Mouse (Mus musculus): ENCODE measurements around the gene Slc35b2. TPM values are rescaled to one million over a fixed set of nuclear protein-coding genes. Genes with fewer than 3 reads are reported as not detected.

The Slc35b2 gene
- polyA plus RNA-seq, 1 experiment: 66.2 TPM

DNA sequence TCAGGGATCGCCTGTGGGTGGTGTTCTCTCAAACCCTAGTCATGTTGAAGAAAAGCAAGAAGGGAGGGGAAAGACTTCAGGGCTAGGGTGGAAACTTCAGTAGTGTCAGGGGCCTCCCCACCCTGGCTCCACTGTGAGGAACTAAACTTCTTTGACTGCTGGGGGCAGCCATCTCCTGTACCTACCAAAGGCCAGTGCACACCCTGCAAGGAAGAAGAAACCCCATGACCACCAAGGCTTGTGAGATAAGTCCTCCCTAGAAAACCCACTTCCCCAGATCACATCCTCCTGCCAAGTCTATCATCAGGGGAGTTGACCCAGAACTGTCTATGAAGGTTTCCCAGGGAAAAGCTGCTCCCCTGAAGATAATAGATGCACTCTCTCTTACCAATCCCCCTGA is 9.3 kb upstream of the Slc35b2 start:
- no peak for TF ChIP-seq GATA1 (IDR thresholded peaks at IDR 0.05; ENCODE audit: low read length)

DNA sequence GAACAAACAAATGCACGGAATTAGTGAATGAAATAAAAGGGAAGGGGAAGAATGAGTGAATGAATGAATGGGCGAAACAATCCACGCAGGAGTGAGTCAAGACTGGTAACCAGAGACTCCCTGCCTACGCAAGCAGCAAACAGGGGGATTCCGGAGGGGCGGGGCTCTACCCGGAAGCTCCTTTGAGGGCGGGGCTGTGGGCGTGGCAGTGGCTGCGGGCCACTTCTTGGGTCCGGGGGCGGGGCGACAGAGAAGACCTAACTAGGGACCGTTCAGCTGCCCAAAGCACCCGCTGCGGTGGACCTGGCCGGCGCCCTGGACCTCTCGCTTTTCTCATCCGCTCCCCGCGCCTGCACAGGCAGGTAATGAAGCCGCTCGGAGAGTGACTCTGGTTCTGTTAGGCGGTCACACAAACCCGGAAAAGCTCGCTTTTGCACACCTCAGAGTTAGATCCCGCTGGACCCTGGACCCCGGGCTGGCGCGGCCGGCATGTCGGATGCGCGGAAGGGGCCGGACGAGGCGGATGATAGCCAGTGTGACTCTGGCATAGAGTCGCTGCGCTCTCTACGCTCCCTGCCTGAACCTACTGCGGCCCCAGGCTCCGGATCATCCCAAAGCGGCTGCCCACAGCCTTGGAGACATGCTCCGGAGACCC is 8.1 kb upstream of the Slc35b2 start, which contains the start of gene Nfkbie:
Gene Nfkbie (plus strand): TSS at position 252 of the 655 bp plus-strand sequence.
- TF ChIP-seq GATA1 (IDR thresholded peaks at IDR 0.05; ENCODE audit: low read length): no peak

DNA sequence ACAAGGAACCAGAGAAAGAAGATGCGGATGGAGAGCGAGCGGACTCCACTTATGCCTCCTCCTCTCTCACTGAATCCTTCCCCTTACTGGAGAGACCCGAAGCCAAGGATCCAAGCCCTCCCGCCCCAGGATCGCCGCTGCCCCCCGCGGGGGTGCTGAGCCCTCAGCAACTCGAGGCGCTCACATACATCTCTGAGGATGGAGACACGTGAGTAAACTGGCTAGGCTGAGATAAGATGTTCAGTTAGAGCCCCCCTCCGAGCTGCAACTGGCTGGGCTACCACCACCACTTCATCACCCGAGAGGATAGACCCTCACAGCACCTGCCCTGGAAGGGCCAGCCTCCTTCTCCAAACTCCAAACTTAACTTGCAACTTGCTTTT is 7.6 kb upstream of the Slc35b2 start:
- no peak for TF ChIP-seq GATA1 (IDR thresholded peaks at IDR 0.05; ENCODE audit: low read length)

DNA sequence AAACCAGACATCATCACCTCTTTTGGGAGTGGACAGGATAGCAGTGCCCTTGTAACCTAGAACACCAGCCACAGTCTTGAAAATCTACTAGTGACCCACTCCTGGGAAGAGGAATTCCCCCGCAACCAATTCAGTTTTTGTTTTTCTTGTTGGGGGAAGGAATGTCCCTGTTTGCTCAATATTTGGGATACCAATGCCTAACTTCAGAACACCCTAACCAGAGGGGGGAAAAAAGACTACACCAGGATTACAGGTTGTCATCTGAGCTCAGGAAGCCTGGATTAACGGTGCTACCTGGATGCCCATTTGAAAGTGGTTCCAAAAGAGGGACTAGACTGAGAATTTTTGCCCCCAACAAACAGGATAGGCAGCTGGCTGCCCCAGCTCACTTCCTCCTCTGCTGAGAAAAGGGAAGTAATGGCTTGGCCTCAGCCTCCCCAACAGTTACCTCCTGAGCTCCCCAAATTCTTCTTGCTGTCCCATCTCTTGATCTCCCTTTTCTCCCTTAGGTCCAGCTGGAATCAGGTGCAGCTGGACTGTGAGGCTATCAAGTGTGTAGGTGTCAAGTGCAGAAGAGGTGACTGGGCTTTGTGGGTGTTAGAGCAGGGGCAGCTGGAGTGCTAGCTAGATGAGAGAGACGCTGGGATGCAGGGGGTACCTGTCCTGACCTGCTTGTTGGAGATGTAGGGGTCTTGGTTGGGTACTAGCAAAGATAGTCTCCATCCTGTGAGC is 7.0 kb upstream of the Slc35b2 start:
- TF ChIP-seq GATA1 (IDR thresholded peaks at IDR 0.05; ENCODE audit: low read length): no peak

DNA sequence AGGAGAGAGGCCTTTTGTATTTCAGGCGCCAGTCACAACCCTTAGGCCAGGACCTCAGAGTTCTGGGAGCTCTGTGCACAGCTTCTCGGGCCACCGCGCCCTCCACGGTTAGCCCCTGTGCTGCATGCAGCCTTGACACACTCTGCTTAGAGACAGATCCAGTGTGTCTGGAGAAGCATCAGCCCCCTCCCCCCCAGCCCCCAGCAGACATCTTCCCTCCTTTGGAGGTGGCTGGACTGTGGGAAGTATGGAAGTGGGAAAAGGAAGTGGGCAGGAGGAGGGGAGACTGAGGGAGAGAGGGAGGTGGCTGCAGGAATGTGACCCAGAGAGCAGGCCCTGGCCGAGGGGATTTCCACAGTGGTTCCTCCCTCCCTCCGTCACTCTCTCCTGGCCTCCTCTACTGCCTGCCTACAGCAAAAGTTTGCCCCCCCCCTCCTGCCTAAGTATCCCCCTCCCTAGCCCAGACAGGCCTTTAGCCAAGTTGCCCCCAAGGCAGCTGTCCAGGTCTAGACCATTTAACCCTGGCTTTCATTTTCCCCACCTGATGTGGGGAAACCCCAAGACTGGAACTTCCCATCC is 6.3 kb upstream of the Slc35b2 start:
- no peak for TF ChIP-seq GATA1 (IDR thresholded peaks at IDR 0.05; ENCODE audit: low read length)

DNA sequence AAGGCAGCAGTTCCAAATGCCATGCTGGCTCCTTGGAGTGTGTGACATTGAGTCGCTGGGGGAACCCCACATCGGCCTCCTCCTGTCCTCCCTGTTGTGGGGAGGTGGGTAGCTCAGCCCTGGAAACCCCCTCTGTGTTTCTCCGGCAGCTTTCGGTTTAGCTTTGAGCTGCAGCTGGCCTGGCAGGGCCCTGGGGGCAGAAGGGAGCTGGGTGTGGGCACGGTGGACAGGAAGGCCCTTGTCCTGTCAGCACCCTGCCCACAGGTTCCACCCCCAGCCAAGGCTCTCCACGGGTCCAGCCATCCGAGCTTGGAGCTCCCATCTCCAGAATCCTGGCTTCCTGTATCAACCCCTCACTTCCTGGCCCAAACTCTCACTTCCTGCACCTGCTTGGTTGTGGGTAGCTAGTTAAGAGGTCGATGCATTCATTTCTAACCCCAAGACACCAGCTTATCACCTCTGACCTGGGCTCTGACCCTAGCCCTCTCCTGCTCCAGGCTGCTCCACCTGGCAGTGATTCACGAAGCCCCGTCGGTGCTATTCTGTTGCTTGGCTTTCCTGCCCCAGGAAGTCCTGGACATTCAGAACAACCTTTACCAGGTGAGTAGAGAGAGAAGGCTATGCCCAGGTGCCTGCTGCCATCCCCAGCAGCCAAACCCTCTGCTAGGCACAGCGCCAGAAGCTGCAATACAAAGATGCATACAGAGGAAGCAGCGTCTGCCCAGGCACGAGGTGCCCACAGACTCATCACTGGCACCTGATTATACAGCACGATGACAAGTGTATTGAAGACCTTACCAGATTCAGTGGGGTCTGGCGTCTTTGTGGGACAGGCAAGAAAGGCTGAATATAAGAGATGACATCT is 5.4 kb upstream of the Slc35b2 start:
- no peak for TF ChIP-seq GATA1 (IDR thresholded peaks at IDR 0.05; ENCODE audit: low read length)

DNA sequence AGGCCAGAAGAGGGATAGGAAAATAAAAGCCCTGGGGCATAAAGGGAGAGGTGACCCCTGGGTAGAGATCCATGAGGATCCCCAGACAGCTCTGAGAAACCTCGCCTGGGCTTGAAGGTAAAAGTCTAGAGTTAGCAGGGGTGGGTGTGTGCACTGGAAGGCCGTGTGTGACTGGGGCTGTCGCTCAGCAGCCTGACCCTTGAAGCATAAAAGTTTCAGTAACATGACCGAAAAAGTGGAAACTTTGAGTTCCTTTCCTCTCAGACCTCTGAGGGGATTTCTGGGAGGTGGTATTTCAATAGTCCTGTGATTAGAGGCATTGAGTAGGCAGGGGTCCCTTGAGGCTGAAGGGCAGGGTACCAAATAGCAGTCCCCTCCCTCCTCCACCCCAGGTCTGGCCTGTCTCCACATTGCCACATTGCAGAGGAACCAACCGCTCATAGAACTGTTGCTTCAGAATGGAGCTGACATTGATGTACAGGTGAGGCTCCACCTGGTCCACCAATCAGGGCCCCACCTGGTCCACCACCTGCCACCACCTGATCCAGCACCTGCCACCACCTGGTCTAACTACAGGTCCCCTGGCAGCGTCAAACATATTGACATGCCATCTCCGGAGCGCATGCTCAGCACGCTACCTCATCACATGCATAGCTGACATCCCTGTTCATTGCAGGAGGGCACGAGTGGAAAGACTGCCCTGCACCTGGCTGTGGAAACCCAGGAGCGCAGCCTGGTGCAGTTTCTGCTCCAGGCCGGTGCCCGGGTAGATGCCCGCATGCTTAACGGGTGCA is 3.7 kb upstream of the Slc35b2 start:
- no peak for TF ChIP-seq GATA1 (IDR thresholded peaks at IDR 0.05; ENCODE audit: low read length)

DNA sequence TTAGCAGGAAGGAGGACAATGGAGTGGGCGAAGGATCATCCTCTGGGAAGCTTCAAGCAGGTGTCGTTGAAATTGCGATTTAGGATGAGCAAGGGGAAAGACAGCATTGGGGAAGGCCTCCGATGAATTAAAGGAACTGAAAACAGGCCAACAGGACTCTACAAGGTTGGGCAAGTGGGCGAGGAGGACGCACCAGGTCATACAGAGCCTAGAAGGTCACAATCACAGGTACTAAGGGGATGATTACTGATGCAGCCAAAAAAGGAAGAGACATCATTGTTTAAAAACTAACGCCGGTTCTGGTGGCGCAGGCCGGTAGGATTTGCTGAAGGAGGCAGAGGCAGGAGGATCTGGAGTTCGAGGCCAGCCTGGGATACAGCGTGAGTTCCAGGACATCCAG is 458 bp upstream of the Slc35b2 start:
- no peak for TF ChIP-seq GATA1 (IDR thresholded peaks at IDR 0.05; ENCODE audit: low read length)

DNA sequence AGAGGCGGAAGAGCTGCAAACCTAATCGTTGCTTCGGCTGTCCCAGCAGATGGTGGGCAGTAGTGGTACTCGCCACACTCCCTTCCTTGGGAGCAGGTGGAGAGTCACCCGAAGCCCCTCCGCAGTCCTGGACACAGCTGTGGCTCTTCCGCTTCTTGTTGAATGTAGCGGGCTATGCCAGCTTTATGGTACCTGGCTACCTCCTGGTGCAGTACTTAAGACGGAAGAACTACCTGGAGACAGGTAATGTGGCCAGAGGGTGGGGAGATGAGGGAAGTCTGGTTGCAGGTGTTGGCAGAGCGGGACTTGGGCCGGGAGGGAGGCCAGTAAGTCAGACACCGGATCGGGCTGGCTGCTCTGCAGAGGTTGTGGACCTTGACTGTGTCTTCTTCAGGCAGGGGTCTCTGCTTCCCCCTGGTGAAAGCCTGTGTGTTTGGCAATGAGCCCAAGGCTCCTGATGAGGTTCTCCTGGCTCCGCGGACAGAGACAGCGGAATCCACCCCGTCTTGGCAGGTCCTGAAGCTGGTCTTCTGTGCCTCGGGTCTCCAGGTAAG is 934 bp downstream of the Slc35b2 start:
- no peak for TF ChIP-seq GATA1 (IDR thresholded peaks at IDR 0.05; ENCODE audit: low read length)

DNA sequence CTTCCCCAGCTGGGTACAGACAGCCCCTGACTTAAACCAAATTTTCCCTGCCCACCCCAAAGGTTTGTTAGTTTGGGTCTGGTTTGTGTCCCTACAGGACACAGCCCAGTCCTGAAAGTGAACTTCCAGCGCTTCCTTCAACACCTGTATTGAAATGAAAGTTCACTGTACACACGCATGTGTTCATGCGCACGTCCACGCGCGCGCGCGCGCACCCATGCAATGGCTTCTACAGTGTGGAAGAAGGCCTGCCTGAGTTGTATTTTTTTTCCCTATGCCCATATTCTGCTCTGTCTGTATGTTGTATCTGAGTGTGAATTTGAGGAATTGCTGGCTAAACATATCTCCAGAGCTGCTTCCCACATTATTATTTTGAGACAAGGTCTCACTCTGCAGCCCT is 1.4 kb downstream of the Slc35b2 start:
- TF ChIP-seq GATA1 (IDR thresholded peaks at IDR 0.05; ENCODE audit: low read length): no peak

DNA sequence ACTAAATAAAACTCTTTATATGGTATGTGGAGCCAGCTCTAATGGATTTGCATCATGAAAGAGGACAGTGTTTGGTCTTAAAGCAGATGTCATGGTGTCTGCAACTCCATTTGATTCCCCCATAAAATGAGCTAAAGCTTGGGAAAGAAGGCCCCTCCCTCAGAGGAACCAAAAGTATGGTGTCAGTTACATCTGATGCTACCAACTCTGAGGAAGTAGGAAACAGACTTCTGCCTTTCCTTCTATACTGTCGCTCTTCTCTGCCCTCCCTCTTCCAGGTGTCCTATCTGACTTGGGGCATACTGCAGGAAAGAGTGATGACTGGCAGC is 2.3 kb downstream of the Slc35b2 start:
- no peak for TF ChIP-seq GATA1 (IDR thresholded peaks at IDR 0.05; ENCODE audit: low read length)

DNA sequence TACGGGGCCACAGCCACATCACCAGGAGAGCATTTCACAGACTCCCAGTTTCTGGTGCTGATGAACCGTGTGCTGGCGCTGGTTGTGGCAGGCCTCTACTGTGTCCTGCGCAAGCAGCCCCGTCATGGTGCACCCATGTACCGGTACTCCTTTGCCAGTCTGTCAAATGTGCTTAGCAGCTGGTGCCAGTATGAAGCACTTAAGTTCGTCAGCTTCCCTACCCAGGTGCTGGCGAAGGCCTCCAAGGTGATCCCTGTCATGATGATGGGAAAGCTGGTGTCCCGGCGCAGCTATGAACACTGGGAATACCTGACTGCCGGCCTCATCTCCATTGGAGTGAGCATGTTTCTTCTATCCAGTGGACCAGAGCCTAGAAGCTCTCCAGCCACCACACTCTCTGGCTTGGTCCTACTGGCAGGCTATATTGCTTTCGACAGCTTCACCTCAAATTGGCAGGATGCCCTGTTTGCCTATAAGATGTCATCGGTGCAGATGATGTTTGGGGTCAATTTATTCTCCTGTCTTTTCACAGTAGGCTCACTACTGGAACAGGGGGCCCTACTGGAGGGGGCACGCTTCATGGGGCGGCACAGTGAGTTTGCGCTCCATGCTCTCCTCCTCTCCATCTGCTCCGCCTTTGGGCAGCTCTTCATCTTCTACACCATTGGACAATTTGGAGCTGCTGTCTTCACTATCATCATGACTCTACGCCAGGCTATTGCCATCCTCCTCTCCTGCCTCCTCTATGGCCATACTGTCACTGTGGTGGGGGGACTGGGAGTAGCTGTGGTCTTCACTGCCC is 2.9 kb downstream of the Slc35b2 start:
- TF ChIP-seq GATA1 (IDR thresholded peaks at IDR 0.05; ENCODE audit: low read length): no peak

DNA sequence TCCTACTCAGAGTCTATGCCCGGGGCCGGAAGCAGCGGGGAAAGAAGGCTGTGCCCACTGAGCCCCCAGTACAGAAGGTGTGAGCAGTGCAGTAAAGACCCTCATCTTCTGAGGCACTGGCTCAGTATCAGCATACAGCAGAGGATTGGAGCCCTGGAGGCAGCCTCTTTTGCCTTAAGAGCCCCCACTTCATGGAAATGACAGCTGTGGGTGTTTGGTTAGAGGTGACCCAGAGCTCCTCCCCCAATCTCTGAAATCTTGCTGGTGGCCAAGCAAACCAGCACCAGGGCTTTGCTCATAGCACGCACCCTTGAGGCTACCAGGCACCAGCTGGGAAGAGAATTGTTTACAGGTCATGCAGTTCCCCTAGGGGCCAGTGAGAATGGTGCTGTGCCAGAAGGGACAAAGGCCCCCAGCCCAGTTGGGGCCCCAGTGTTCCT is 3.5 kb downstream of the Slc35b2 start:
- TF ChIP-seq GATA1 (IDR thresholded peaks at IDR 0.05; ENCODE audit: low read length): no peak

DNA sequence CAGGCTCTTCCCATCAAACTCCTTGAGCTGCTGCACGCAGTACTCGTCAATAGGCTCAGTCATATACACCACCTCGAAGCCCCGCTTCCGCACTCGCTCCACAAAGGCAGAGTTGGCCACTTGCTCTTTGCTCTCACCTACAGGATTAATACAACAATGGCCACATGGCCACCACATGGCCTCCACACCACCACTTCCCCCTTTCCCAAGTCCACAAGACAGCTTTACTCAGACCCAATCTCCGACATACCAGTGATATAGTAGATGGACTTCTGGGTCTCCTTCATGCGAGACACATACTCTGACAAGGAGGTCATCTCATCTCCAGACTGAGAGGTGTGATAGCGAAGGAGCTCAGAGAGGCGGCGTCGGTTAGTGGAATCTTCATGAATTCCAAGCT is 5.3 kb downstream of the Slc35b2 start:
- no peak for TF ChIP-seq GATA1 (IDR thresholded peaks at IDR 0.05; ENCODE audit: low read length)

Data from G1E-ER4 (cell line).